Mouse (Mus musculus) testis, adult 2 months (tissue): ENCODE results near the gene Tor3a.
A peak's percentile ranks its signal among the peaks of the same experiment; 100 is the strongest.

Source experiments
- CTCF ChIP-seq: fragments of 200-500 bp; IDR thresholded peaks from 2 replicates; pipeline ENCODE4 v1.5.1; 2012; ENCODE audit warnings: low read depth, mild to moderate bottlenecking, inconsistent platforms, low read length, moderate library complexity; ENCODE audit not compliant: control insufficient read depth, insufficient read depth, insufficient replicate concordance
- POLR2A ChIP-seq: fragments of 200-500 bp; IDR thresholded peaks from 2 replicates; pipeline ENCODE4 v1.6.1; 2012; ENCODE audit warnings: low read depth, mild to moderate bottlenecking, inconsistent platforms, low read length, moderate library complexity; ENCODE audit not compliant: control insufficient read depth

DNA sequence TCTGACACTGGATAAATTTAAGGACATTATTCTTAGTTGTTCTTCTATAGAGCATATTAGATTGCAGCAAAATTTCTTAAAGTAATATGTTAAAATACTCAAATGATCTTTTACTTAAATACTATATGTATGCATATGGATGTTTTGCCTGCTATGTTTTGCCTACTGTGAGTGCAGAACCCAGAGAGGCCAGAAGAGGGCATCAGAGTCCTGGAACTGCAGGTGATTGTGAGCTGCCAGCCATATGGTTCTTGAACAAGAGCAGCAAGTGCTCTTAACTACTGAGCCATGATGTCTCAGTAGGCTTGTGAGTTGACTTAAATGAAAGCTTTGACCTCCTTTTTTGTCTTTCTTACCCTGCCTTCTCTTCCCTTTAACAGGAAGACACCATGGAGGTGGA is 43.2 kb downstream of the Tor3a start:
- TF ChIP-seq CTCF, result peak; percentile 9; the same call in 1 of the 2 replicates
- no peak for TF ChIP-seq POLR2A
